Mouse (Mus musculus): ENCODE measurements at regions not wholly inside any gene's neighbourhood (a gene's known extent, or its start where the extent isn't known, plus 50 kb on each side); places are given as distances from the start of the nearest gene placed in this dataset.

GRCm38 (mm10) chr3:147254454-147254853, 402.3 kb downstream of the Ttll7 start:
- TF ChIP-seq CTCF (IDR thresholded peaks at IDR 0.05; ENCODE audit: low read depth), result no peak
- no peak for TF ChIP-seq EP300 (IDR thresholded peaks at IDR 0.05; ENCODE audit: low read depth)
